Mouse (Mus musculus) ES-Bruce4 (cell line): ENCODE results near the gene Il4ra. TPM values are rescaled to one million over a fixed set of nuclear protein-coding genes. Genes with fewer than 3 reads are reported as not detected.

Source experiments
- H3K27ac ChIP-seq: 2 replicates; pipeline ENCODE4 v1.5.1; 2012; ENCODE audit warnings: low read length, inconsistent platforms; ENCODE audit not compliant: insufficient read depth
- H3K27me3 ChIP-seq: 2 replicates; pipeline ENCODE4 v1.6.1; 2012; ENCODE audit warnings: mild to moderate bottlenecking, low read length, inconsistent platforms; ENCODE audit not compliant: control insufficient read depth, poor library complexity, insufficient read depth, severe bottlenecking
- H3K36me3 ChIP-seq: 2 replicates; pipeline ENCODE4 v1.6.1; 2012; ENCODE audit warnings: inconsistent platforms, mild to moderate bottlenecking, low read length, moderate library complexity; ENCODE audit not compliant: control insufficient read depth, poor library complexity, insufficient read depth, severe bottlenecking
- H3K4me1 ChIP-seq: one replicate; pipeline ENCODE4 v1.8.1; 2011; ENCODE audit warnings: low read length; ENCODE audit not compliant: control insufficient read depth, insufficient read depth
- H3K4me3 ChIP-seq: 2 replicates; pipeline ENCODE4 v1.5.1; 2011; ENCODE audit warnings: low read depth, mild to moderate bottlenecking, low read length
- H3K9ac ChIP-seq: 2 replicates; pipeline ENCODE4 v1.6.1; 2012; ENCODE audit warnings: low read depth, mild to moderate bottlenecking, inconsistent platforms; ENCODE audit not compliant: poor library complexity, severe bottlenecking
- H3K9me3 ChIP-seq: replicated peaks from 2 replicates; pipeline ENCODE4 v1.6.1; 2012; ENCODE audit warnings: mild to moderate bottlenecking, low read length, inconsistent platforms; ENCODE audit not compliant: control insufficient read depth, poor library complexity, insufficient read depth, severe bottlenecking
- CTCF ChIP-seq: IDR thresholded peaks from one replicate; pipeline ENCODE4 v1.8.1; 2011; ENCODE audit warnings: low read depth, low read length
- EP300 ChIP-seq: IDR thresholded peaks from 2 replicates; pipeline ENCODE4 v1.6.1; 2011; ENCODE audit warnings: low read depth, low read length; ENCODE audit not compliant: insufficient read depth
- POLR2A ChIP-seq: IDR thresholded peaks from one replicate; pipeline ENCODE4 v1.8.1; 2011; ENCODE audit warnings: low read length; ENCODE audit not compliant: insufficient read depth
- polyA plus RNA-seq: library from polyadenylated mRNA; stranded (reverse); fragments of >200 nt; gene quantifications from 2 replicates; pipeline ENCODE4 v1.2.4, GENCODE M21; 2011; ENCODE audit warnings: low read depth; ENCODE audit not compliant: missing spikeins, insufficient read depth, insufficient read length

Gene Il4ra
- polyA plus RNA-seq, 1 experiment: 1.4 TPM

DNA sequence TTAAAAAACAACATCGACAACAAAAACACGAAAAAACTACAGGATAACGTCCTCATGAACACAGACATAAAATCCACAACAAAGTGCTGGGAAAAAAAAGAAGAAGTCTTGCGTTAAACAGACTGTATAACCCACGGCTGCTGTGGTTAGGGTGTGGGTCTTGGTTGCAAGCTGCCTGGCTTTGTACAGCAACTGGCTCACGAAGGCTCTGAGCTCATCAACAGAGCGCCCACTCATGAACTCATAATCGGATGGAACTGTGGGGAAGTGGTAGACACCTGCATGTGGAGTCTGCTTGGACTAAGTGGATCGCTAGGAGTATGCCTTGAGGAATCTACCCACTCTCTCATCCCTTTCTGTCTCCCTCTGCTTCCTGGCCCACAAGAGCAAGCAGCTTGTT is 45.2 kb downstream of the Il4ra start:
- no peaks in the 10 kb centered on the region for H3K4me1 ChIP-seq
- no peaks in the 10 kb centered on the region for H3K27me3 ChIP-seq
- H3K27ac ChIP-seq: no peak overlapping the region
- no peak for TF ChIP-seq POLR2A
- no peak for TF ChIP-seq EP300
- no peak for TF ChIP-seq CTCF
- no peaks in the 10 kb centered on the region for H3K36me3 ChIP-seq
- H3K9me3 ChIP-seq: no peaks in the 10 kb centered on the region
- no peak overlapping the region for H3K9ac ChIP-seq
- no peak overlapping the region for H3K4me3 ChIP-seq

GRCm38 (mm10) chr7:125597516-125598347 is 45.8 kb downstream of the Il4ra start:
- no peaks in the 10 kb centered on the region for H3K36me3 ChIP-seq
- no peak overlapping the region for H3K27ac ChIP-seq
- H3K9ac ChIP-seq: no peak overlapping the region
- no peaks in the 10 kb centered on the region for H3K9me3 ChIP-seq
- TF ChIP-seq CTCF (no peak), EP300 (no peak), POLR2A (no peak)
- no peak overlapping the region for H3K4me3 ChIP-seq
- H3K4me1 ChIP-seq: no peaks in the 10 kb centered on the region
- no peaks in the 10 kb centered on the region for H3K27me3 ChIP-seq

DNA sequence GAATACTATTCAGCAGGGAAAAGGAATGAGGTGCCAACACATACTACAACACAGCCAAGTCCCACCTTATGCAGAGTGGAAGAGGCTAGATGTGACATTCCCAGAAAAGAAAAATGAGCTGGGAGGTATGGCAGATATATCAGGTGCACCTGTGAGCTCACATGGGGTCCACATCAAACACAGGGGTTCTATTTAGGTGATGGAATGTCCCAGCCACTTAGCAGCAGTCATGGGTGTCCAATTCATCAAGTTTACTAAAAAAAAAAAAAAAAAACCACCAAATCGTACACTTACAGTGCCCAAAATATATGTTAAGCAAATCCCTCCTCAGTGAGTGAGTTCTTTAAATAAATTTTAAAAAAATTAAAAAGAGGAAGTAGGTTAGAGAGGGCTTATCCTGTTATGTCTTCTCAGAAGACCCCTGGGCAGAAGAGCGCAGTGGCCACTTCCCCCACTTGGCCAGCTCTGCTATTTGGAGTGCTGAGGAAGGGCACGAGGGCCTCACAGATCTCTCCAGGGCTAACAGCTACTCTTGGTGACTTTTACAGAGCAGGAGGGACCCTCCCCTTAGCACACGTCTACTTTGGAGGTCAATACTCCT is 47.6 kb downstream of the Il4ra start:
- Histone ChIP-seq H3K4me1 (no peaks in the 10 kb centered on the region), H3K27ac (no peak overlapping the region), H3K4me3 (no peak overlapping the region), H3K9me3 (no peaks in the 10 kb centered on the region), H3K9ac (no peak overlapping the region), H3K36me3 (no peaks in the 10 kb centered on the region), H3K27me3 (no peaks in the 10 kb centered on the region)
- TF ChIP-seq CTCF: no peak

- Histone ChIP-seq H3K9me3 (no peaks in the 10 kb centered on the region), H3K4me1 (no peaks in the 10 kb centered on the region), H3K27ac (no peak overlapping the region), H3K27me3 (no peaks in the 10 kb centered on the region), H3K4me3 (no peak overlapping the region), H3K36me3 (no peaks in the 10 kb centered on the region), H3K9ac (no peak overlapping the region)
- no peak for TF ChIP-seq POLR2A
- no peak for TF ChIP-seq CTCF
- TF ChIP-seq EP300: no peak
Observed at GRCm38 (mm10) chr7:125600136-125600535, 48.2 kb downstream of the Il4ra start.

GRCm38 (mm10) chr7:125600612-125601279 is 48.8 kb downstream of the Il4ra start:
- Histone ChIP-seq H3K4me1 (no peaks in the 10 kb centered on the region), H3K9me3 (no peaks in the 10 kb centered on the region), H3K27me3 (no peaks in the 10 kb centered on the region), H3K9ac (no peak overlapping the region), H3K4me3 (no peak overlapping the region), H3K27ac (no peak overlapping the region), H3K36me3 (no peaks in the 10 kb centered on the region)
- TF ChIP-seq CTCF (no peak), EP300 (no peak), POLR2A (no peak)

DNA sequence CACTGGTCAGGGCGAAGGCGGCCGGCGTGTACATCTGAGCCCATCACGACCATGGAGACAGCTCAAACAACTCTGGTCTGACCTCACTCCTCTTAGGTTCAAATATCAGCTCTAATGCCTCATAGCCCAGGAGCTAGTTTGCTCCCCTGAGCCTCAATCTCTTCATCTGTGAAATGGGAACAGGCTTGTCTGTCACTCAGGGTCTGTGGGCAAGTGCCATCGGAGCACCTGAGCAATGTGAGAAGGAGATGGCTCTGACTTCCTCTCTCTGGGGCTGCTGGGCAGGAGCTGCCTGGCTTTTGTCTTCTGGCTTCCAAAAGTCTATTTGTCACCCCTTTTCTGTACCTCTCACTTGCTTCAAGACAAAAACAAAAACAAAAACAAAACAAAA is 49.4 kb downstream of the Il4ra start:
- TF ChIP-seq EP300 (no peak), CTCF (no peak), POLR2A (no peak)
- no peaks in the 10 kb centered on the region for H3K9me3 ChIP-seq
- H3K9ac ChIP-seq: no peak overlapping the region
- H3K4me3 ChIP-seq: no peak overlapping the region
- no peaks in the 10 kb centered on the region for H3K27me3 ChIP-seq
- H3K36me3 ChIP-seq: no peaks in the 10 kb centered on the region
- H3K4me1 ChIP-seq: no peaks in the 10 kb centered on the region
- no peak overlapping the region for H3K27ac ChIP-seq
